Mouse (Mus musculus): ENCODE measurements around the gene Eif2s1.

Eif2s1 gene

DNA sequence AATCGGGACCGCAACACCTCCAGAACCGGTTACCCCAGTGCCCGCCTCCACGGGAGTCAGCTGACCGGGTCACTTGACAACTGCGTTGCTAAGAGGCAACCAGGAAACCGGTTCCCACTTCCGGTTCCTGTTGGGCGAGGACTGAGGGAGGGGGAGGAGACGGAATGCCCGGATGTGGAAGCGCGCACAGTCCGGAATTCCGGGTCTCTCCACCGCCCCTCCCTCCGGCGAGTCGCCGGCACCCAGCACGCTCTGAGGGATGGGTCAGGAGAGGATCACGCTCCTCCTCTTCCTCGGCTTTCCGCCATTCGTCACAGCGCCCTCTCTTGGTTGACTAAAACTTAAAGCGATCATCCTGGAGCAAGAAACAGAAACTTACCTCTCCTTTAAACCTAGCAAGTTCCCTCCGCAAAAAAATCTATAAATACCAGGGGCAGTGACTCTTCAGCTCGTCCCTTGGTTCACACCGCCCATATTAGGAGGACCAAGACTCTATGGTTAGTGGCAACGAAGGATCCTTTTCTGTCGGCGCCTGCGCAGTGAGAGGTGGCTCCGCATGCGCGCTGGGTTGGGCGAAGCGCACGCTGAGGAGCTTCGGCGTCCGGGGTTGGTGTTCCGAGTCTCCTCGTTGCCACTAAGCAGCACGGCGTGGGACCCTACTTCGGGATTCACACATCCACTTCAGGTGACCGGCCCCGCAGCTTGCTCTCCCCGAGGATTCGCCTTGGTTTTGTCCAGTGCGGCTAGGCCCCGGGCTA lies at the start of gene Eif2s1, which contains the start of gene Atp6v1d:
Gene Eif2s1, plus strand, starts transcription at position 324 of the 758 bp plus-strand sequence.
Gene Atp6v1d, minus strand, starts transcription at position 143 of the 758 bp plus-strand sequence.
- peak; percentile 98 for DNase-seq

DNA sequence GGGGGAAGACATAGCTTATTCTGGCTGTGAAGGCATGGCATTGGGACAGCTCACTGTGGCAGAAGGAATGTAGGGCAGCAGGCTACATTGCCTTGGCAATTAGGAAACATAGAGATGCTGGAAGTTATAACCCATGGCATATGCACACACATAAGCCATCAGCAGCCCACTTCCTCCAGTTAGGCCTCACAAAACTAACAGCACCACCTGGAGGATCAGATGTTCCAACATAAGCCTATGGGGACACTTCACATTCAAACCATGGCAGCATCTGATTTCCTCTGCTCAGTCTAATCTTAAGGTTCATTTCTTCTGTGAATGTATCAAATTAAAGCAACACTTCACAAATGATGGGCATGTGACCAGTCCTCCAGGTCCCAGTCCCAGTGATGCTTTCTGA lies 47.2 kb upstream of the Eif2s1 start:
- DNase-seq: no peak

DNA sequence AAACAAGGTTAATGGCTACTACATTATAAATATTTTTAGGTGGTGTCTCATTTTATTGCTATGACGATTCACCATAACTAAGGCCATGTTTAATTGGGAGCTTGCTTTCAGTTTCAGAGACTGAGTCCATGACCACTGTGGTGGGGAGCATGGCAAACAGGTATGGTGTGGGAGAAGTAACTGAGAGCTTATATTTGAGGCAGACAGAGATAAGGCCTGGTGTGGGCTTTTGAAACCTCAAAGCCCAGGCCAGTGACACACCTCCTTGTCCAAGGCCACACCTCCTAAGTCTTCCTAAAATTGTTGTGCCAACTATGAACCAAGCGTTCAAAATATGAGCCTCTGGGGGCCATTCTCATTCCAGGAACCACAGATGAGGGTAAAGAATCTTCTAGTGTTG lies 27.1 kb upstream of the Eif2s1 start:
- no peak for DNase-seq

DNA sequence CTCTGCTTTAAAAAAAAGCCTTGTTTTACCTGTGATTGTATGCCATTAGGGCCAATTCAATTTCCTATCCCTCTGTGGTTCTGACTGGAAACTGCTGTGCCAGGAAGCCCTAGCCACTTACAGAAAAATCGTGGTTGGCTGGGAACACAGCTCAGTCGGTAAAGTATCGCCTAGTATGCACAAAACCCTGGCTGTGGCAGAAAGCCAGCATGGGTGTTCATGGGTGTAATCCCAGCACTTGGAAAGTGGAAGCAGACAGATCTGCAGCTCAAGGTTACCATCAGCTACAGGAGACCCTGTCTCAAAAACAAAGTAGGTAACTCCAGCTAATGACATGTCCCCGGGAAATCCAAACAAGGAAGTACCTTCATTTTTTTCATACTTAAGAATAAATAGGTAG lies 21.7 kb upstream of the Eif2s1 start:
- peak; percentile 8 for DNase-seq

DNA sequence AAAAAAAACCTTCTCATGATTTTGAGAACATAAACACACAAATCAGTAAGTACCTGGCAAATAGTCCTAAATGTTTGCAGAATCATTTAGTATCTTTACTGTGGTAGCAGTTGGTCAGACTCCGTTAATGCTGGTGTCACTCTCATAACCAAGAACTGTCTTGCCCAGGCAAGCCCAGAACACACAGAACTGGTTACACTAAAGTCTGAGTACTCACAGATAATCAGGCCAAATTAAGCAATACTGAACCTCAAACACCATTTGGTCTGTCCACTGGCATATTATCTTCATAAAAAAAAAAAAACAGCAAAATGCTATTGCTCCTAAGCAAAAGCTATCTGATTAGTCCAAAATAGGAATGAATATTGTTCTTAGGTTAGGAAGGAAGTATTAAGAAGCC lies 19.2 kb upstream of the Eif2s1 start:
- no peak for DNase-seq

DNA sequence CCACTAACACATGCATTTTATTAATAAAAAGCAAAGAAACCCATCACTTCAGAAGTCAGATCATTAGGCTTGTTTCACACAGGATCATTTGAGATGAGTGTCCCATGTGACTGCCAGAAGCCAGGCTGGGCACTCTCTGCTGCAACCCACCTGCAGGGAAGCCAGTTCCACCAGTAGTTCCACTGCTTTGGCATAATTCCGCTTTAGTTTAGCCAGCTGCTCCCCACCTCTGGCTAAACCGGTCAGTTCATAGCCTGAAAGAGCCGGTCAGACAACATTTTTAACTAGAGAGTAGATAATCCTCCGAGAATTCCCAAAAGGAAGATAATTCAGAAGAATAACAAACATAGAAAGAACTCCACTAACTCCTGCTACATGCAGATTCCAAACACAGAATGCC lies 13.4 kb upstream of the Eif2s1 start:
- DNase-seq: no peak

DNA sequence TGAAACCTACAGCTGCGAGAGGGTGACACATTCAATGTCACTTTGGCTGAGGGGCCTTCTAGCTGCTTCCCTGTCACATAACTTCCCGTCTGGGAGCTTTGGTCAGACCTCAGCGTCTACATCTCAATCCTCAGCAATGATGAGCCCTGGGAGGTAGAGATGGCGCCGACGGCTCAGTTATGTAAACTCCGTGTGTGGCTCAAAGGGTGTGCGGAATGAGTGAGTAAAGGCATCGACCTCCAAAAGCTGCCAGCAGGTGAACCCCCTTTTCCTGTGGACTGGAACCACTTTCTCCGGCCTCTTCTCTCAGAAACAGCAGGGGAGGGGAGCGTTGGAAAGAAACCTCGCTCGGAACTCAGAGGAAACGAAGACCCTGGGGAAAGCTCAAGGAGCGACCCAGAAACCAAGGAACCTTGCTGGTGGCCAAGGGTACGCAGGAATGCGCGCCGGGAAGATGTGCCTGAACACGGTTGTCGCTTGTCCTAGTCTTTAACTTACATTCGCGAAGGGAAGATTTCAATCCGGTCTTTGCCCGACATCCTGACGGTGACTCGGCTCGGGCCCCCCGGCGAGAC lies 611 bp upstream of the Eif2s1 start:
- DNase-seq: peak; percentile 22

DNA sequence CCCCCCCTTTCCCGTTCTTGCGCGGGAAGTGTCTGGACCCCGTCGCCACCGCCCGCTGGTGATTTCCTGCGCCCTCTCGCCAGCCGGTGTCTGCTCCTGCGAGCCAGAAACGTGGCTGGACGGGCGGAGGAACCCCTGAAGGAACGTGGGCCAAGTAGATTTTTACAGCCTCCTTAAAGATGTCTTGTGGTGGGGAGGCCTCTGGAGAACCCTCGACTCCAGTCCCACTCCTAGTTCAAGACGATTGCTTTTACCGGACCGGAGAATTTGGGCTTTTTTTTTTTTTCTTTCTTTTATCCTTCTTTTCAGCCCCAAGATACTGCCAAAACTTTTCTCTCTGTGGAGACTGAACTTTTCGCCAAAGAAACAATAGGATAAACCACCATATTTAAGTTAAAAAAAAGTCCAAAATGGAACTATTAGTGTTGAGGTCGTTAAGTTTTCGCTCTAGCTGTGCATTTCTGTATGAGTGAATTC lies 673 bp downstream of the Eif2s1 start:
- DNase-seq: no peak

DNA sequence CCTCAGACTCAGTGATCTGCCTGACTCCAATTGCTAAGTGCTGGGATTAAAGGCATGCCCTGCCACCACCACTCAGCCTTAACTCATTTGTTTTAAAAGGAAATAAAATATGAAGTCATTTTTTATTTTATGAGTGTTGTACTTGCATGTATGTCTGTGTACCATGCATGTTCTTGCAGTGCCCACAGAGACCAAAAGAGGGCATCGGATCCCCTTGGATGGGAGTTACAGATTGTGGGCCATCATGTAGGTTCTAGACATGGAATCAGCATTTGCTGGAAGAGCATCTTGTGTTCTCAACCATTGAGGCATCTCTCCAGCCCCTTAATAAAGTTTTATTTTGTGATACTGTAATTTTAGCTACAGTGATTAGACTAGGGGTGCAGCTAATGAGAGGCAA lies 3.8 kb downstream of the Eif2s1 start:
- DNase-seq: peak; percentile 9

DNA sequence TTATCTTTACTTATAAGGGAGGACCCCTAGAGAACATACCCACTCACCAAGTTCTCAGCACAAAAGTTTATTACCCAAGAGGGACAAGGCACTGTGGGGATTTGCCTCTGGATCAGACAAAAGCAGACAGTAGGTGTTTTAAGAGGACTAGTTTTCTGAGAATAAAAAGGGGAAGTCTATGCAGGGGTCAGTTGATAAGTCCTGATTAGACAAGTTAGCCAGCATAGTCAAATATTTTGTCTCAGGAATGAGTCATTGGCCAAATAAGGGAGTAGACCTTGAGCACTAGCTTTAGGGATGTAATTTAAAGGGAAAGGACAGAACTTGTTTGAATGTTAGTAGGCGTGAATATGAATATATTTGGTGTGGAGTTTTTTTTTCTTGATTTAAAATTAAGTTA lies 6.5 kb downstream of the Eif2s1 start:
- DNase-seq: no peak

DNA sequence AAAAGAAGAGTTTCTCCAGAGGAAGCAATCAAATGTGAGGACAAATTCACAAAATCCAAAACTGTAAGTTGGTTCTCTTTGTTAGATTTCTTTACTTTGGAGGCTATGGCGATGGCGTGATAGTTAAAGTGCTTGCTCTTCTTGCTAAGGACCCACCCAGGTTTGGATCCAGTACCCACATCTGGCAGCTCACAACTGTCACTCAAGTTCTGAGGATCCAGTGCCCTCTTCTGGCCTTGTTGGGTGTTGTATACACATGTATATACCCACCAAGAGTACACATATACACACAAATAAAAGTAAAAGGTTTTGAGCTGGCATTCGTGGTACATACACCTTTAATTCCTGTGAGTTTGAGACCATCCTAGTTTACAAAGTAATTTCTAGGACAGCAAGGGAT lies 13.0 kb downstream of the Eif2s1 start:
- no peak for DNase-seq

DNA sequence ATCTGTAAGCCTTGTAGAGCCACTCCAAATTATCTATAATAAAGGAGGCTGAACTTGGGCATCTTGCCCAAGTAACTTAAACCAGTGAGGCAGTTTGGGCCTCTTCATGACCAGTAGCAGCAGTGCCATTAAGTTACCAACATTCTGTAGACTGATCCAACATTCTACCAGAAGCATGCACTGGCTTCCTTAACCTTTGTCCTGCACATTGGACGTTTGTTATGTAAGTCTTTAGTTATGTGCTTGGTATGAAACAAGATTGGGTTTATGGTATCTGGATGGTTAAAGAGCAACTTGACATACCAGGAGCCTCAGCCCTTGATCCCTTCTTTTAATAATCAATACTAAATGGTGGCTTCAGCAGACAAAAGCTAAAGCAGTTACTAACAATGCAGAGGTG lies 28.4 kb downstream of the Eif2s1 start:
- DNase-seq: no peak

DNA sequence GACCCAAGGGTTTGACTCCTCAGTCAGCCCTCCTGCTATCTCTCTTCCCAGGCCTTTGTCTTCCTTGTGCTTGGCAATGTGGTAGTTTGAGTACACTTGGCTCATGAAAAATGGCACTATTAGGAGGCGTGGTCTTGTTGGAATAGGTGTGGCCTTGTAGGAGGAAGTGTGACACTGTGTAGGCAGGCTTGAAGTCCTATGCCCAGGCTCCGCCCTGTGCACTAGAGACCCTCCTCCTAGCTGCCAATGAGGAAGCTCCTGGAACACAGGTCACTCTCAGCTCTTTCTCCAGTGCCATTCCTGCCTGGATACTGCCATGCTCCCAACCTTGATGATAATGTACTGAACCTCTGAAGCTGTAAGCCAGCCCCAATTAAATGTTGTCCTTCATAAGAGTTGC lies 29.5 kb downstream of the Eif2s1 start:
- no peak for DNase-seq

DNA sequence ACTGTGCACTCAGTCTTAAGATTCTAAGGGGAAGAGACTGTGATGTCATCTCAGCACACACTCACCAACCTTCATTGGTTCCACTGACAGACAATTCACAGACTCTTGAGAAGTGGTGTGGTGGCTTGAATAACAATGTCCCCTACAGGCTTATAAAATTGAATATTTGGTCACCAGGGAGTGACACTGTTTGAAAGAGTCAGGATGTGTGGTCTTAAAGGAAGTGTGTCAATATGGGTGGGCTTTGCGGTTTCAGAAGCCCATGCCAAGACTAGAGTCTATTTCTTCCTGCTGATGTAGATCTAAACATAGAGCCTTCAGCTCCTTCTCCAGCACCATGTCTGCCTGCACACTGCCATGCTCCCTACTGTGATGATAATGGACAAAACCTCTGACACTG lies 36.2 kb downstream of the Eif2s1 start:
- no peak for DNase-seq

DNA sequence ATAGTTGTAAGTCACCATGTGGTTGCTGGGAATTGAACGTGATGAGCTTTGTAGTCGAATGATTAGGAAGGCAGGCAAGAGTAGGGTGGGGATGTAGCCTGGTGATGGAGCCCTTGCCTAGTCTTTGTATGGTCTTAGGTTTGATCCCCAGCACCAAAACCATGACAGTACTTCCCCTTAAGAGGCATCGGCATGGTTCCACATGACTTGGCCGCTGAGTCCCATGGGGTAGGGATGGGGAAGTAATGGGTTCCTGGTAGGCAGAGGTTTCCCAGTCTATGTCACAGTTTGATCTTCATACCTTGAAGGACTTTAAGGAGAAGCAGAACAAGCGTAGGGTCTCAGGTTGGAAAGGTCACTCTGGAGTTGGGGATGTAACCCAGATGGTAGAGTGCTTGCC lies 39.8 kb downstream of the Eif2s1 start:
- no peak for DNase-seq

DNA sequence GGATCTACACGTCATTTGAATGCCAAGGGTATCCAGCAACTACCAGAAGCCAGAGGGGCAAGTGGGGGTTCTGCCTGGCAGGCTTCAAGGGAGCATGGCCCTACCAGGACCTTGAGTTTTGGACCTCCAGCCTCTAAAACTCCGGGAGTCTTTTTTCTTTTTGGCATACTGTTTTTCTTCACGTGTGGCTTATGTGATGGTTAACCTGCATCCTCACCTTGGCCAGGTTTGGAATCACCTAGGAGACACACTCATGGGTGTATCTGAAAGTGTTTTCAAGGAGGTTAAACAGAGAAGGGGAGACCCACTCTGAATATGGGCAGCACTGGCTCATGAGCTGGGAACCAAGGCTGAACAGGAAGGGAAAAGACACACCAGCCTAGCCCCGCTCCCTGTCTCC lies 41.7 kb downstream of the Eif2s1 start:
- no peak for DNase-seq

DNA sequence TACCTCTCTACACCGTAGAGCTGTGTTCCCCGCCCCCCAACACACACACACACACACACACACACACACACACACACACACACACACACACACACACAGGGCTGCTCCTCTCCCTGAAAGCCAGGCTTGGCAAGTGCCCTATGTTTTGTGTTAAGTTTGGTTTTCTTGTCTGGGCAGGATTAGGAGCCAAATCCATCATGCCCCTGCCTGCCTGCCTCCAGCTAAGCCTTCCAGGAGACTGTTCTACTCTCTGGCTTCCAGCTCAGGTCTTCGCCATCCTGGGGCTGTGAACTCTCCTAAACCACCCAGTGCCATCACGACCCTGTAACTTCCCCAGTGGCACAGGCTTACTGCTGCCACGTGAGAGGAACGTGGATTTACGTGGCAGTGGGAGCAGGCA lies 42.9 kb downstream of the Eif2s1 start:
- DNase-seq: no peak

DNA sequence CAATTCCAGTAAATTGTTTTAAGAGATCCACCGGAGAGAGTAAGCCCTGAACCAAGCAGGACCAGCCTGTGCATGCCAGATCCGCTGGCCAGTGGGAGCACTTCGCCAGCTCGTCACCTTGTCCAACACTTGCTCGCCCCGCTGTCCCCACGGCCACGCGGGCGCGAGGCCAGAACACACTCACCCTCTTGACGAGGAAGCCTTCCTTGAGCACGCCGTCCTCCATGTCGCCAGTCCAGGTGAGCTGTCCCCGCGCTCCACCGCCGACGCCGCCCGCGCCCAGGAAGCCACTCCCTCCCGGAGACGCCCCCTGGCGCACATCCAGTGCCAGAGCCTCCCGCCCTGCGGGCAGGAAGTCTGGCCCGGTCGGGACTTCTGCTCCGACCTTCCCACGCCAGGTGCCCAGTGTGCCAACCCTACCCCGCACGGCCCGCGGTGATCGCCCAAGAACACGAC lies 45.1 kb downstream of the Eif2s1 start, which contains the start of gene Plek2:
Gene Plek2, minus strand, starts transcription at position 258 of the 456 bp plus-strand sequence.
- DNase-seq: peak; percentile 22

DNA sequence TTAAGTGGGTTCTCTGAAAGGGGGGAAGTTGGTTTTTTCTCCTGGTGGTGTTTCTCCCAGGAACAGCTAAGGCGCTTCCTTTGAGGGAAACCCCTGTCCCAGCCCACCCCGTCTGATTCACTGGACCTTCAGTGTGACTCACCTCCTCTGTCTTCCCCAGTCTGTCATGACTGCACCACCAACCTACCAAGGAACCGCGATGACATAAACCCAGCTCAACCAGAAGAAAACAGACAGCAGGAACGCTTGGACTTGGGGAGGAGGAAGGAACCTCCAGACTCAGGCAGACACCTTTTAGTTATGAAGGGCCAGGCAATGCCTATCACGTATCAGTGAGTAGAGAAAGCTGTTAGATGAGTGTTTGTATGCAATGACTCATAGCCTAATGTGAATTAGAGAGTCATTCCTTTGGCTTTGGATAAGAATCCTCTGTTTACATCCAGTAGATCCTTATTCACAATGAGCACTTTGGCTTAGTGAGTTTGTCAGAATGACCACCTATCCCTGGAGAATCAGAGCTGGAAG lies 46.5 kb downstream of the Eif2s1 start:
- no peak for DNase-seq

DNA sequence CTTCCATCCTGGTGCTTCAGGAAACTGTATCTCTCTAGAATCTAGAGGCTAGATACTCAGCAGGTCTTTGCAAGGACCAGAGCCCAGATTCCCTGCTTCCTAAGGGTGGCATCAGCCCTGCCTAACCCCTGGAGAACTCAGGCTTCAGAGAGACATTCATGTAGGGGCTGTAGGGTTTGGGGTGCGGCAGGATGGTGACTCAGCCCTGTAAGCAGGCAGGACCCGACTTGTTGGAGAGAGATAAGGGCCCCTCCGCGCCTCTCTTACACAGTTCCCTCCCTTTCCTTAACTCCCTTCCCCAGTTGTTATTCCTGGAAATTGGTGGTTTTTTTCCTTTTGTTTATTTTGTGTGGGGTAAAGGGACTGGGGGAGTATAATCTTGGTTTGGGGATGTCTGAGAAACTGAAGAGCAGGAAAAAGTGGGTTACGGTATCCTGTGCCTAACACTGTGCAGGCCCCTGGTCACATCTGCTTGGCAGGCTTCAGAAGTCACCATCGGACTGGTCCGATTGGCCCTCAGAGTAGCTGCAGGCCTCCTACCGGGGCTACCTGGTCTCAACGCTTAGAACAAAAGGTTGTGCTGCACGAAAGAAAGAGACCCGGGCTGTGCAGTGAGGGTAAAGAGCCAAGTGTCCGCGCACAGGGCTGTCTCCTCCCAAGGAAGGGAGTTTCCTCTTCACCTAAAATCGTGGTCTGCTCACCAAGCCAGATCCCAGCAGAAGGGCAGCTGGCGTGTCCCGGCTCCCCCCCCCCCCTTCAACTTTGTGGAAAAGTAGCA lies 49.3 kb downstream of the Eif2s1 start:
- DNase-seq: no peak

DNA sequence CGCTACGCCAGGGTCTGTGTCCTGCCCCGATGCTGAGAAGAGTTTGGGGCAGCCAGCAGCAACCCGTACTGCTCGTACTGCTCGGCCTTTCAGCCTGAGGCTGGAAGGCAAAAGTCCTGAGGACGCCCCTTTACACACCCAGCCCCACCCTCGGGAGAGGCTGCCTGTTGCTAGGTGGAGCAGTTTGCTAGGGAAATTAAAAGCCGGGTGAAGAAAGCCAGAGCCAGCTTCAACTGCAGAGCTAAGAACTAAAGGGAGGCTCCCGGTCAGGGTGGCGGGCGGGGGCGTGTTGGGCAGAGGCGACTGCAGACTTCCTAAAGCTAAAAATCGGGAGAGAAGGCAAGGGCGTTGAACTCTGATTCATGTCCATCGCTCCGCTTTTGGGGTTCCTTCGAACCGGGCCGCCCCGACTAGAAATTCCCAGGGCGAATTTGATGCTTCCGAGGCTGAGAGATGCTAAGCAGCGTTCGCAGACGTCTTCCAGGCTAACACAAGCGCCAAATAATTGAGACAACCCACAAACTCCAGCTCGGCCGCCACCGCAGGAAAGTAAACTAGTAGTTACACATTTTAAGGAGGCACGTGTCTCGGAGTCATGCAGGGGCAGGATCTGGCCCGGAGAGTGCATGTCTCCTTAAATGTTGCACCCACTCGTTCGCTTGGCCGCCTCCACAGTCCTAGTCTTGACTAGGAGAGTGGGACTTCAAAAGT lies 50.2 kb downstream of the Eif2s1 start:
- DNase-seq: no peak

DNA sequence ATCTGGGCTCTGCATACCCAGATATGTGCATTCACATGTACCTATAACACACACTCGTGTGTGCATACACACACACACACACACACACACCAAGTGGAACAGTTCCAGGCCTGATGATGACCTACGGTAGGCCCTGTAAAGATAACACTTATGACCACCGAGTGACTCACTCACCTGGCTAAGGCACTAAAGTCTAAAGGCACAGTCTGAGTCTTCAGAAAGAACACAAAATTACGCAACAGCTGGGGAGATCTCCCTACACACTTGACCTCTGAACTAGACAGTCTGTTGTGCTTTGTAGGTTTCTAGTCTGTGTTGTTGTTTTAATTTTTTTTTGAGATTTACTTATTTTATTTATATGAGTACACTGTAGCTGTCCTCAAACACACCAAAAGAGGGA lies 52.8 kb downstream of the Eif2s1 start:
- no peak for DNase-seq

DNA sequence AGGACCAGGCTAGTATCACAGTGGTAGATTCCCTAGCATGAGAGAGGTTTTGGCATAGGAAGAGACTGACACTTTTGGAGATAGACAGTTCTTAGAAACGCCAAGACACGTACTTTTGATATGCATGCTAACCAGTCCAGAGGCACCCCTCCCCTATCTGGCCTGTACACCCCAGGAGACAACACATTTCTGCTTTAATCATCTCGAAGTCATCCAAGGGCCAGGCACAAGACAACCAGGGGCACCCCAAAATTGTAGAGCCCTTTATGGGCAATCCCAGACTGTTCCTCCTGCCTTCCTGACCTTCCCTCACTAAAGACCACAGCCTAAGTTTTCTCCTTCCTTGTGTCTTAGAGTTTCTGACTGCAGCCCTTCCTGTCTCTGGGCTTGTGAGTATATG lies 53.9 kb downstream of the Eif2s1 start:
- no peak for DNase-seq

Measured in right cerebral cortex, postnatal 14 days (tissue).